Mouse (Mus musculus) bone marrow macrophage, adult 2 months (primary cell): ENCODE data around the gene H1foo.

Experiments used
- CTCF ChIP-seq: IDR thresholded peaks from 2 replicates; pipeline ENCODE4 v1.5.1; 2012; ENCODE audit warnings: low read depth, mild to moderate bottlenecking, low read length, moderate library complexity
- POLR2A ChIP-seq: IDR thresholded peaks from 2 replicates; pipeline ENCODE4 v1.6.1; 2012; ENCODE audit warnings: mild to moderate bottlenecking, low read depth, low read length, borderline replicate concordance

DNA sequence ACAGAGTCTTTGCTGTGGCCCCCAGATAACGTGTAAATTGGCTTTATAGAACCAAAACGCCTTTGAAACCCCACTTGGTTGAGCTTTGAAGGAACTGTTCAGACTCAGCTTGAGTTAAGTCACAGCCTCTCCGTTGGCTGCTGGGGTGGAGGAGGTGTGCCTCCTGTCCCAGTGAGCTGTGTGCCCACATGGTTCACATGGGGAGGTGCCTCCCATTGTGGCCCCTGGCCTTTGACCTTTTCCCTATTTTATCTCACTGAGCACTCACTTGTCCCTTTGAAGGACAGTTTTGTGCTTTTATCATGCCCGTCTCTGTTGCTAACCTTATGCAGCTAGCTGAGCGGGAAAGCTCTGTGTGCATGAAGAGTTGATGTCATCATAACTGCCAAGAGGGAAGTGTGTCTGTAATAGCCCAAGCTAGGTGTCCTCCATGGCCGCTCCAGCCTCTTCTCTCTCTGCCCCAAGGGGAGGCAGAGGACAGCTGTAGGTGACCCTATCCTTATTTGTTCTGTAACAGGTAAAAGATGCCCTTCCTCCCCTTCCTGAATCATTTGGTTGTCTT lies 36.2 kb upstream of the H1foo start:
- TF ChIP-seq CTCF (no peak), POLR2A (no peak)
